Mouse (Mus musculus) hindbrain, embryonic 13.5 days (tissue): ENCODE results near the gene 4930470P17Rik. TPM values are rescaled to one million over a fixed set of nuclear protein-coding genes. Genes with fewer than 3 reads are reported as not detected.
A peak's percentile ranks its signal among the peaks of the same experiment; 100 is the strongest.
"Not testable (repeated sequence)": the region's sequence is repeated elsewhere in the genome, so short reads cannot be mapped to it uniquely, and the experiment has no call there.

Source experiments
- ATAC-seq: fragments of 200-750 bp; cut with Nextera tagmentation; 2 replicates; pipeline ENCODE4 v1.8.0; 2017; ENCODE audit warnings: moderate TSS enrichment; ENCODE audit not compliant: low FRiP score
- H3K27ac ChIP-seq: fragments of 300-500 bp; sonication (generic); 2 replicates; pipeline ENCODE4 v1.5.1; 2015; ENCODE audit warnings: inconsistent platforms, mild to moderate bottlenecking, moderate library complexity
- H3K27me3 ChIP-seq: fragments of 300-500 bp; sonication (generic); 2 replicates; pipeline ENCODE4 v1.6.1; 2015; ENCODE audit warnings: mild to moderate bottlenecking, inconsistent platforms
- H3K36me3 ChIP-seq: fragments of 300-500 bp; sonication (generic); 2 replicates; pipeline ENCODE4 v1.6.1; 2015; ENCODE audit warnings: mild to moderate bottlenecking, inconsistent platforms
- H3K4me1 ChIP-seq: fragments of 300-500 bp; sonication (generic); replicated peaks from 2 replicates; pipeline ENCODE4 v1.6.1; 2015; ENCODE audit warnings: inconsistent platforms
- H3K4me2 ChIP-seq: fragments of 300-500 bp; sonication (generic); 2 replicates; pipeline ENCODE4 v1.6.1; 2015; ENCODE audit warnings: inconsistent platforms, mild to moderate bottlenecking, moderate library complexity
- H3K4me3 ChIP-seq: fragments of 300-500 bp; sonication (generic); 2 replicates; pipeline ENCODE4 v1.5.1; 2015; ENCODE audit warnings: mild to moderate bottlenecking, inconsistent platforms
- H3K9ac ChIP-seq: fragments of 300-500 bp; sonication (generic); 2 replicates; pipeline ENCODE4 v1.6.1; 2015; ENCODE audit warnings: mild to moderate bottlenecking, inconsistent platforms
- H3K9me3 ChIP-seq: fragments of 300-500 bp; sonication (generic); 2 replicates; pipeline ENCODE4 v1.6.1; 2016; ENCODE audit warnings: inconsistent platforms
- WGBS: fragments of 180-500 bp; shearing (Covaris S2); methylation state at CpG from one replicate; pipeline ENCODE4 v1.1.7; 2015; 5-methylcytosine and 5-hydroxymethylcytosine counted together
- polyA plus RNA-seq: library from polyadenylated mRNA; unstranded; fragments of >200 nt; fragmentation: Nextera tagmentation; extraction: Ambion mirVana; gene quantifications from 2 replicates; pipeline ENCODE4 v1.2.1, GENCODE M21; 2015

4930470P17Rik gene
- polyA plus RNA-seq, 1 experiment from 2014 or later: not detected

- Histone ChIP-seq H3K4me3 (no peak overlapping the region), H3K4me1 (peaks cover 11% of the 10 kb centered on the region), H3K27ac (no peak overlapping the region), H3K9ac (no peak overlapping the region), H3K36me3 (no peaks in the 10 kb centered on the region), H3K9me3 (no peaks in the 10 kb centered on the region), H3K27me3 (no peaks in the 10 kb centered on the region), H3K4me2 (no peak overlapping the region)
- ATAC-seq: no peak
- WGBS: 91% methylated on average over 13 of the region's 13 CpGs
Observed at GRCm38 (mm10) chr2:170622985-170623384, 21.2 kb upstream of the 4930470P17Rik start.

- no peaks in the 10 kb centered on the region for H3K27me3 ChIP-seq
- H3K9me3 ChIP-seq: no peaks in the 10 kb centered on the region
- no peak overlapping the region for H3K9ac ChIP-seq
- 58% methylated on average over 12 of the region's 12 CpGs for WGBS
- no peaks in the 10 kb centered on the region for H3K36me3 ChIP-seq
- no peak overlapping the region for H3K4me2 ChIP-seq
- no peak for ATAC-seq
- peaks cover 11% of the 10 kb centered on the region for H3K4me1 ChIP-seq
- no peak overlapping the region for H3K4me3 ChIP-seq
- H3K27ac ChIP-seq: peak overlapping the region; percentile 41; the same call in 1 of the 2 replicates
Observed at GRCm38 (mm10) chr2:170618862-170619492, 17.2 kb upstream of the 4930470P17Rik start.

DNA sequence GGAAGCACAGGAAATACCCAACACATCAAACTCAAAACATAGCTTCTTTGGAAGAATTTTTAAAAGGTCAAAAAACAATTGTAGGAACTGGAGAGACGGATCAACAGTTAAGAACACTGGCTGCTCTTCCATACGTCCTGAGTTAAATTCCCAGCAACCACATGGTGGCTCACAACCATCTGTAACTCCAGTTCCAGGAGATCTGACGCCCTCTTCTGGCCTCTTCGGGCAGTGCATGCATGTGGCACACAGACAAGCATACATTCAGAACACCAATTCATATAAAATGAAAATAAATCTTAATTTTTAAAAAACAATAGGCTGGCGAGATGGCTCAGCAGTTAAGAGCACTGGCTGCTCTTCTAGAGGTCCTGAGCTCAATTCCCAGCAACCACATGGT lies 10.0 kb upstream of the 4930470P17Rik start:
- not testable (repeated sequence) for H3K4me3 ChIP-seq, H3K36me3 ChIP-seq, H3K4me2 ChIP-seq, H3K4me1 ChIP-seq, H3K9me3 ChIP-seq, H3K27ac ChIP-seq, ATAC-seq, H3K27me3 ChIP-seq, H3K9ac ChIP-seq
- WGBS: 90% methylated on average over 5 of the region's 5 CpGs

- peaks cover 5% of the 10 kb centered on the region; the same call in 1 of the 2 replicates for H3K4me1 ChIP-seq
- no peaks in the 10 kb centered on the region for H3K27me3 ChIP-seq
- H3K4me2 ChIP-seq: no peak overlapping the region
- 82% methylated on average over 5 of the region's 5 CpGs for WGBS
- no peak for ATAC-seq
- H3K9ac ChIP-seq: no peak overlapping the region
- H3K4me3 ChIP-seq: no peak overlapping the region
- H3K36me3 ChIP-seq: no peaks in the 10 kb centered on the region
- H3K9me3 ChIP-seq: no peaks in the 10 kb centered on the region
- H3K27ac ChIP-seq: no peak overlapping the region
Observed at GRCm38 (mm10) chr2:170601171-170601570, 646 bp downstream of the 4930470P17Rik start.

DNA sequence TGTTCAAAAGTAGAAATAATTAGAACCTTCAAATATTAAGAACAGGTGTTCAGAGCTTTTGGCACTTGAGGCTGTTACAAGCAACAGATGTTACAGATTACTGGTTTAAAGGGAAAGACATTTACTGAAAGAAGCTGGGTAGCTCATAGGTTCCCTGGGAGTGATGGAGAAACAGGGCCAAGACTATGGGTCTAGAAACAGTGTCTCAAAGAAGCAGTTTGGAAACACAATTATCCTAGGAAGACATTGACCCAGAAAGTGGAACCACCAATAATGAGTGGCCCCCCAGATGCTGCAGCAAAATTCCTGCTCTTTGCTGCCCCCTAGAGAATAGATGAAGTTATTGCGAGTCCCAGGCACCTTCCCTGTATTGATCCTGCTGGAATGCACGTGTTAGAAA lies 4.2 kb downstream of the 4930470P17Rik start:
- ATAC-seq: no peak
- no peaks in the 10 kb centered on the region; the same call in 1 of the 2 replicates for H3K9me3 ChIP-seq
- H3K4me3 ChIP-seq: no peak overlapping the region
- H3K27ac ChIP-seq: no peak overlapping the region
- H3K9ac ChIP-seq: no peak overlapping the region
- no peaks in the 10 kb centered on the region for H3K36me3 ChIP-seq
- H3K27me3 ChIP-seq: no peaks in the 10 kb centered on the region
- WGBS: 15% methylated on average over 2 of the region's 2 CpGs
- no peak overlapping the region for H3K4me2 ChIP-seq
- peaks cover 5% of the 10 kb centered on the region; the same call in 1 of the 2 replicates for H3K4me1 ChIP-seq

DNA sequence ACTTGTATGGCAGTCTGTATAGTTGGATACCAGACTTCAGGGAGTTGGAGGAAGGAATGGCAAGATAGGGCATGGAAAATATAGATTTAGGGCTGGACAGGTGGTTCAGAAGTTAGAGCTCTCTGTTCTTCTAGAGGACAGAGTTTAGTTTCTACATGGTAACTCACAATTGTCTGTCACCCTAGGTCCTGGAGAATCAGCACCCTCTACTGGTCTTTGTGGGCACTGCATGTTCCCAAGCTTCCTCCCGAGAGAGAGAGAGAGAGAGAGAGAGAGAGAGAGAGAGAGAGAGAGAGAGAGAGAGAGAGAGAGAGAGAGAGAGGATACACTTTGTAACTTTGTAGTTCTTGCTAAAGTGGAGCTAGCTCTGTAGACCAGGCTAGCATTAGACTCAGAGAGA lies 5.1 kb downstream of the 4930470P17Rik start:
- no peak overlapping the region for H3K27ac ChIP-seq
- no peaks in the 10 kb centered on the region for H3K27me3 ChIP-seq
- no peaks in the 10 kb centered on the region for H3K36me3 ChIP-seq
- no peak overlapping the region for H3K4me2 ChIP-seq
- no peaks in the 10 kb centered on the region; the same call in 1 of the 2 replicates for H3K9me3 ChIP-seq
- no peak for ATAC-seq
- 9% methylated on average over 1 of the region's 1 CpGs for WGBS
- peaks cover 2% of the 10 kb centered on the region; the same call in 1 of the 2 replicates for H3K4me1 ChIP-seq
- no peak overlapping the region for H3K4me3 ChIP-seq
- H3K9ac ChIP-seq: no peak overlapping the region

DNA sequence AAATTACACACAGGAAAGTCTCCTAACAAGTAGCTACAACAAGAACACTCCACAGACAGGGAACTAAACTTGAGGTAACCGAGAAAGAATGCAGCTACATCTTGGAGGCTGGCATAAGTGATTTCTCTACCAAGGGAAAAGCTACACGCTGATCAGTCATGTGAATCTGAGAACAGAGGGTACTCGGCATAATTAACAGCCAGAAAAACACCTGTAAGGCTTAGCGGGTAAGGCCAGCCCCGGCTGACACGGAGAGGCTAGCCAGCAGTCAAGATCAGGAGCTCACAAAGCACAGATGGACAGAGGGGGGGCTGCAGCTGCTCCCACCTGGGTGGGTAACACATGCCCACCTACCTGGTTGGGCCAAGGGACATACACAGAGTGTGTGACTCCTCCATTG lies 9.7 kb downstream of the 4930470P17Rik start:
- no peaks in the 10 kb centered on the region; the same call in 1 of the 2 replicates for H3K9me3 ChIP-seq
- WGBS: 87% methylated on average over 6 of the region's 6 CpGs
- no peak overlapping the region for H3K9ac ChIP-seq
- H3K27ac ChIP-seq: no peak overlapping the region
- no peak overlapping the region for H3K4me2 ChIP-seq
- H3K27me3 ChIP-seq: no peaks in the 10 kb centered on the region
- H3K4me1 ChIP-seq: peaks cover 23% of the 10 kb centered on the region
- no peak overlapping the region for H3K4me3 ChIP-seq
- ATAC-seq: no peak
- H3K36me3 ChIP-seq: no peaks in the 10 kb centered on the region

DNA sequence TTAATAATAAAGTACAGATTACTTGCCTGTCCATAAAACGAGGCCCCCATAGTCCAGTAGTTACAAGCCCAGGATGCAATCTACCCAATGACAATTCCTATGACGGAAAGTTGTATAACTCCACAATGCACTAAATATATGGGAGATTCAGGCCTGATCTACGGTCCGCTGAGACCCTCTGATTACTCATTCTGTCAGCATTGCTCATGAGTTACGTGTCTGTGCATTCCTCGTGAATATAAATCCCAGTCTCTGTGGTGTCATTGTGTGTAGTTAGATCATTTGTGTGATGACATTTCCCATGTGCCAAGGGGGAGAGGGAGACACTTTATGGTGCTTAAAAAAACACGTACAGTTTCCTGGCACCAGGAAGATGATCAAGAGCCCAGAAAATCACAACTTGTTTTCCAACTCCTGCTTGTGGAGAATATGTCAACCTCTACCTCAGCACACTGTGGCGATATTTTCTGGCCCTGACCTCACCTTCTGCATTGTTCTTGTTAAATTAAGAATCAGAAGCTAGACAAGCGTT lies 13.4 kb downstream of the 4930470P17Rik start:
- 60% methylated on average over 9 of the region's 9 CpGs for WGBS
- no peaks in the 10 kb centered on the region for H3K36me3 ChIP-seq
- H3K4me2 ChIP-seq: no peak overlapping the region
- no peak overlapping the region for H3K4me3 ChIP-seq
- H3K27ac ChIP-seq: no peak overlapping the region
- peaks cover 35% of the 10 kb centered on the region for H3K4me1 ChIP-seq
- H3K9ac ChIP-seq: no peak overlapping the region
- no peak for ATAC-seq
- H3K27me3 ChIP-seq: no peaks in the 10 kb centered on the region
- no peaks in the 10 kb centered on the region for H3K9me3 ChIP-seq

DNA sequence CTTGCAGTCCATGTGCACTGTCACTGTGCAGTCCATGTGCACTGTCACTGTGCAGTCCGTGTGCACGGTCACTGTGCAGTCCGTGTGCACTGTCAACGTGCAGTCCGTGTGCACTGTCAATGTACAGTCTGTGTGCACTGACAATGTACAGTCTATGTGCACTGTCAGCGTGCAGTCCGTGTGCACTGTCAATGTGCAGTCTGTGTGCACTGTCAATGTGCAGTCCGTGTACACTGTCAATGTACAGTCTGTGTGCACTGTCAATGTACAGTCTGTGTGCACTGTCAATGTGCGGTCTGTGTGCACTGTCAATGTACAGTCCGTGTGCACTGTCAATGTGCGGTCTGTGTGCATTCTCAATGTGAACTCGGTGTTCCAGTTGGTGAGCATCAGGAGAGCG lies 17.1 kb downstream of the 4930470P17Rik start:
- H3K4me3 ChIP-seq: no peak overlapping the region
- no peak for ATAC-seq
- no peaks in the 10 kb centered on the region for H3K27me3 ChIP-seq
- H3K9ac ChIP-seq: no peak overlapping the region
- peaks cover 30% of the 10 kb centered on the region for H3K4me1 ChIP-seq
- no peaks in the 10 kb centered on the region for H3K36me3 ChIP-seq
- no peak overlapping the region for H3K27ac ChIP-seq
- H3K4me2 ChIP-seq: no peak overlapping the region
- WGBS: 95% methylated on average over 13 of the region's 13 CpGs
- H3K9me3 ChIP-seq: no peaks in the 10 kb centered on the region

DNA sequence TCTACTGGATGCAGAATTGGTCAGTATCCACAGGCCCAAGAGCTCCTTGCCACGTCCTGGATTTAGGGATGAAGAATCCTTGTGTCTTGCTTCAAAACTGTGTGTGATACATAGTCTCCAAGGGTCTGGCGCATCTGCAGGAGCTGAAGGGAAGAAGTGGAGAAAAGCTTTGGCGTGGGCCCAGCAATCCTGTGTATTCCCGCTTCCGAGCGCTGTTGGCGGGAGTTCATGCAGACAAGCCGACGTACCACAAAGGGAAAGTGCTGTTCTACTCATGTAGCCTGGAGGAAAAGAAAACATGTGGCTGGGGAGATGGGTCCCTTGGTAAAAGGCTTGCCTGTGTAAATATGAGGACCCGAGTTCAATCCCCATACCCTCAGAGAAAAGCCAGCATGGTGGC lies 22.3 kb downstream of the 4930470P17Rik start:
- H3K27ac ChIP-seq: no peak overlapping the region
- 82% methylated on average over 10 of the region's 10 CpGs for WGBS
- ATAC-seq: no peak
- H3K9ac ChIP-seq: no peak overlapping the region
- no peaks in the 10 kb centered on the region for H3K36me3 ChIP-seq
- H3K9me3 ChIP-seq: no peaks in the 10 kb centered on the region
- no peak overlapping the region for H3K4me3 ChIP-seq
- H3K4me1 ChIP-seq: 0 out of 2 replicates have a peak, but pooled peaks cover 5% of the 10 kb centered on the region
- H3K4me2 ChIP-seq: no peak overlapping the region
- no peaks in the 10 kb centered on the region for H3K27me3 ChIP-seq

GRCm38 (mm10) chr2:170578588-170578987 lies 23.2 kb downstream of the 4930470P17Rik start:
- no peaks in the 10 kb centered on the region for H3K9me3 ChIP-seq
- no peak overlapping the region for H3K27ac ChIP-seq
- H3K4me2 ChIP-seq: no peak overlapping the region
- H3K4me1 ChIP-seq: 0 out of 2 replicates have a peak, but pooled peaks cover 5% of the 10 kb centered on the region
- no peak for ATAC-seq
- H3K36me3 ChIP-seq: no peaks in the 10 kb centered on the region
- no peaks in the 10 kb centered on the region for H3K27me3 ChIP-seq
- WGBS: 92% methylated on average over 5 of the region's 5 CpGs
- no peak overlapping the region for H3K4me3 ChIP-seq
- H3K9ac ChIP-seq: no peak overlapping the region

GRCm38 (mm10) chr2:170577502-170577901 lies 24.3 kb downstream of the 4930470P17Rik start:
- Histone ChIP-seq H3K36me3 (no peaks in the 10 kb centered on the region), H3K4me3 (no peak overlapping the region), H3K9me3 (no peaks in the 10 kb centered on the region), H3K4me2 (no peak overlapping the region), H3K9ac (no peak overlapping the region), H3K4me1 (0 out of 2 replicates have a peak, but pooled peaks cover 5% of the 10 kb centered on the region), H3K27me3 (no peaks in the 10 kb centered on the region), H3K27ac (no peak overlapping the region)
- WGBS: 92% methylated on average over 3 of the region's 3 CpGs
- no peak for ATAC-seq

GRCm38 (mm10) chr2:170576077-170576476 lies 25.7 kb downstream of the 4930470P17Rik start:
- WGBS: 59% methylated on average over 12 of the region's 12 CpGs
- 0 out of 2 replicates have a peak, but pooled peaks cover 5% of the 10 kb centered on the region for H3K4me1 ChIP-seq
- ATAC-seq: no peak
- H3K36me3 ChIP-seq: no peaks in the 10 kb centered on the region
- H3K27ac ChIP-seq: no peak overlapping the region
- no peaks in the 10 kb centered on the region for H3K27me3 ChIP-seq
- no peak overlapping the region for H3K4me2 ChIP-seq
- H3K4me3 ChIP-seq: no peak overlapping the region
- no peaks in the 10 kb centered on the region for H3K9me3 ChIP-seq
- H3K9ac ChIP-seq: no peak overlapping the region
